Mouse (Mus musculus) adrenal gland, adult 10 weeks (tissue): ENCODE data around the gene Nat8f6. TPM values are rescaled to one million over a fixed set of nuclear protein-coding genes. Genes with fewer than 3 reads are reported as not detected.

ENCODE experiments used
- polyA plus RNA-seq: library from polyadenylated mRNA; stranded (reverse); fragments of 350-450 nt; fragmentation: Illumina TruSeq; extraction: RNeasy Lipid Tissue Mini Kit (QIAGEN cat#74804); gene quantifications from one replicate; pipeline ENCODE4 v1.2.3, GENCODE M21; 2014; ENCODE audit warnings: low read depth, low replicate concordance

Gene Nat8f6
- not detected for polyA plus RNA-seq

GRCm38 (mm10) chr6:85820837-85821236 lies at the start of gene Nat8f6, which contains the start of gene Nat8f5:
TSS of gene Nat8f6 (minus strand) at chr6:85820954.
TSS of gene Nat8f5 (minus strand) at chr6:85820972.

GRCm38 (mm10) chr6:85869006-85869405 lies 48.3 kb upstream of the Nat8f6 start, which contains the start of gene Nat8f2:
TSS of gene Nat8f2 (minus strand) at chr6:85869158.

GRCm38 (mm10) chr6:85831796-85832321 lies 11.1 kb upstream of the Nat8f6 start, which contains the start of gene Nat8:
TSS of gene Nat8 (minus strand) at chr6:85832082.

GRCm38 (mm10) chr6:85765532-85765931 lies 55.2 kb downstream of the Nat8f6 start, which contains the start of gene Nat8f3:
TSS of gene Nat8f3 (minus strand) at chr6:85765754.

Other genes starting within 250 kb of the Nat8f6 start
- gene Alms1, start 233.4 kb downstream of the Nat8f6 start, polyA plus RNA-seq, result 11.3 TPM
- gene Nat8f7, start 107.7 kb downstream of the Nat8f6 start, polyA plus RNA-seq, result 0.35 TPM
- gene Nat8f3, start 55.2 kb downstream of the Nat8f6 start, polyA plus RNA-seq, result not detected
- 3.0 TPM for gene Nat8f5, start within 50 bp of the Nat8f6 start, polyA plus RNA-seq
- 0.93 TPM for gene Nat8, start 11.1 kb upstream of the Nat8f6 start, polyA plus RNA-seq
- not detected for gene Nat8f2, start 48.2 kb upstream of the Nat8f6 start, polyA plus RNA-seq
- 30.4 TPM for gene Nat8f4, start 83.9 kb upstream of the Nat8f6 start, polyA plus RNA-seq
- gene Tprkb, start 90.9 kb upstream of the Nat8f6 start, polyA plus RNA-seq, result 160 TPM
- 8.5 TPM for gene Nat8f1, start 94.7 kb upstream of the Nat8f6 start, polyA plus RNA-seq
- 217 TPM for gene Dusp11, start 140.7 kb upstream of the Nat8f6 start, polyA plus RNA-seq
- not detected for gene Figla, start 195.2 kb upstream of the Nat8f6 start, polyA plus RNA-seq
- 0.58 TPM for gene Add2, start 207.7 kb upstream of the Nat8f6 start, polyA plus RNA-seq